ENCODE assay signal across 41 mouse cellular contexts in genomic region chr10:24040120-24040869, GRCm38 (mm10). TPM values are rescaled to one million over a fixed set of nuclear protein-coding genes. Genes with fewer than 3 reads are reported as not detected.
DNase-seq lines count a peak whose midpoint lies in the region; ATAC-seq lines count a peak whose summit lies in the region.
"Had no signal": no experiment of that assay in that cellular context is flagged by ENCODE, and none has a peak within 500 bp of the region (broad histone marks: within the 10 kb centered on the region; RNA-seq: fewer than 3 reads in every experiment).

No protein-coding gene starts in this region.

- no peak for DNase-seq in liver, embryonic 11.5 days (ENCODE audit: low spot score)
- DNase-seq in liver, result no peak
- DNase-seq in neural tube, embryonic 10.5 days (ENCODE audit: extremely low spot score, low spot score), result no peak
- DNase-seq: adrenal gland, postnatal 14 days; cerebellum, adult 2 months; cerebellum, postnatal 14 days; gastrocnemius, postnatal 25 days; heart, adult 18-20 months; heart, postnatal 36 days; kidney, adult 8-10 months; layer of hippocampus, postnatal 36 days; right cerebral cortex, adult 18-20 months; thymus, adult 18-20 months; thymus, postnatal 36 days had no signal

- no peaks in the 10 kb centered on the region for H3K27me3 ChIP-seq in liver, embryonic 11.5 days (replicated peaks; ENCODE audit: control insufficient read depth, insufficient read depth, low read length)
- H3K27me3 ChIP-seq in liver, embryonic 15.5 days, result no peaks in the 10 kb centered on the region
- H3K27me3 ChIP-seq in forebrain, embryonic 13.5 days, result no peaks in the 10 kb centered on the region
- H3K27me3 ChIP-seq: embryonic facial prominence, embryonic 15.5 days; forebrain, embryonic 15.5 days; hindbrain, embryonic 12.5 days; midbrain, embryonic 12.5 days; neural tube, embryonic 15.5 days had no signal

- peak; percentile 83 for ATAC-seq in liver, embryonic 11.5 days (replicated peaks; ENCODE audit: low FRiP score)
- ATAC-seq in erythroblast, adult 5-6 weeks (replicated peaks; ENCODE audit: low FRiP score, poor library complexity, severe bottlenecking), result peak; percentile 87
- ATAC-seq in liver, embryonic 15.5 days (ENCODE audit: insufficient read depth), result peak; percentile 71
- peak; percentile 98 for ATAC-seq in megakaryocyte-erythroid progenitor cell, adult 5-6 weeks (replicated peaks; ENCODE audit: low FRiP score, low TSS enrichment, poor library complexity, severe bottlenecking)
- ATAC-seq in granulocyte monocyte progenitor cell, adult 5-6 weeks (replicated peaks; ENCODE audit: poor library complexity, severe bottlenecking), result no peak
- ATAC-seq in forebrain, embryonic 13.5 days, result no peak
- ATAC-seq: forebrain, embryonic 15.5 days; intestine, embryonic 16.5 days; lung, postnatal 0 days; Patski had no signal

- H3K9ac ChIP-seq in liver, embryonic 11.5 days (ENCODE audit: low read depth, low read length), result no peak overlapping the region
- H3K9ac ChIP-seq in liver, embryonic 15.5 days, result no peak overlapping the region
- H3K9ac ChIP-seq in forebrain, embryonic 13.5 days, result no peak overlapping the region
- H3K9ac ChIP-seq: embryonic facial prominence, embryonic 15.5 days; forebrain, embryonic 15.5 days; hindbrain, embryonic 12.5 days; midbrain, embryonic 12.5 days; neural tube, embryonic 15.5 days had no signal

- no peak overlapping the region for H3K4me3 ChIP-seq in liver, embryonic 11.5 days (ENCODE audit: low read depth, low read length)
- no peak overlapping the region for H3K4me3 ChIP-seq in liver, embryonic 15.5 days (replicated peaks)
- H3K4me3 ChIP-seq in forebrain, embryonic 13.5 days, result no peak overlapping the region
- H3K4me3 ChIP-seq: embryonic facial prominence, embryonic 10.5 days; embryonic facial prominence, embryonic 15.5 days; forebrain, embryonic 15.5 days; hindbrain, embryonic 12.5 days; midbrain, embryonic 12.5 days; neural tube, embryonic 15.5 days had no signal

- no peaks in the 10 kb centered on the region for H3K9me3 ChIP-seq in liver, embryonic 11.5 days (ENCODE audit: control insufficient read depth, low read length)
- no peaks in the 10 kb centered on the region for H3K9me3 ChIP-seq in liver, embryonic 15.5 days (replicated peaks)
- no peaks in the 10 kb centered on the region for H3K9me3 ChIP-seq in forebrain, embryonic 13.5 days (replicated peaks)
- H3K9me3 ChIP-seq: embryonic facial prominence, embryonic 10.5 days; embryonic facial prominence, embryonic 15.5 days; forebrain, embryonic 15.5 days; G1E; hindbrain, embryonic 12.5 days; midbrain, embryonic 12.5 days; neural tube, embryonic 15.5 days had no signal

- no peak overlapping the region for H3K4me2 ChIP-seq in liver, embryonic 11.5 days
- peak overlapping the region; percentile 13; the same call in 1 of the 2 replicates for H3K4me2 ChIP-seq in liver, embryonic 15.5 days
- no peak overlapping the region for H3K4me2 ChIP-seq in forebrain, embryonic 13.5 days
- H3K4me2 ChIP-seq: embryonic facial prominence, embryonic 15.5 days; forebrain, embryonic 15.5 days; heart, embryonic 11.5 days; hindbrain, embryonic 12.5 days; midbrain, embryonic 12.5 days; neural tube, embryonic 15.5 days had no signal

- peaks cover 3% of the 10 kb centered on the region; the same call in 1 of the 2 replicates for H3K4me1 ChIP-seq in liver, embryonic 11.5 days (replicated peaks; ENCODE audit: control insufficient read depth, insufficient read depth, low read length)
- peaks cover 13% of the 10 kb centered on the region for H3K4me1 ChIP-seq in liver, embryonic 15.5 days (replicated peaks)
- no peaks in the 10 kb centered on the region for H3K4me1 ChIP-seq in forebrain, embryonic 13.5 days
- H3K4me1 ChIP-seq: embryonic facial prominence, embryonic 10.5 days; embryonic facial prominence, embryonic 15.5 days; forebrain, embryonic 15.5 days; hindbrain, embryonic 12.5 days; midbrain, embryonic 12.5 days; neural tube, embryonic 15.5 days had no signal

- no peak overlapping the region for H3K27ac ChIP-seq in liver, embryonic 11.5 days (ENCODE audit: low read depth, low read length)
- H3K27ac ChIP-seq in liver, embryonic 15.5 days (replicated peaks), result no peak overlapping the region
- H3K27ac ChIP-seq in forebrain, embryonic 13.5 days, result no peak overlapping the region
- H3K27ac ChIP-seq: embryonic facial prominence, embryonic 10.5 days; embryonic facial prominence, embryonic 15.5 days; forebrain, embryonic 15.5 days; hindbrain, embryonic 12.5 days; kidney, postnatal 0 days; macrophage; midbrain, embryonic 12.5 days; neural tube, embryonic 15.5 days; stomach, postnatal 0 days had no signal

- no peaks in the 10 kb centered on the region for H3K36me3 ChIP-seq in liver, embryonic 11.5 days (ENCODE audit: control insufficient read depth, insufficient read depth, low read length)
- no peaks in the 10 kb centered on the region for H3K36me3 ChIP-seq in liver, embryonic 15.5 days (replicated peaks)
- H3K36me3 ChIP-seq in forebrain, embryonic 13.5 days (ENCODE audit: poor library complexity, severe bottlenecking), result no peaks in the 10 kb centered on the region
- H3K36me3 ChIP-seq: embryonic facial prominence, embryonic 10.5 days; embryonic facial prominence, embryonic 15.5 days; forebrain, embryonic 15.5 days; G1E; hindbrain, embryonic 12.5 days; midbrain, embryonic 12.5 days; neural tube, embryonic 15.5 days had no signal

- 46% methylated on average over 2 of the region's 2 CpGs for WGBS in liver, embryonic 11.5 days
- 29% methylated on average over 2 of the region's 2 CpGs for WGBS in liver, embryonic 15.5 days (ENCODE audit: insufficient replicate concordance)
- 52% methylated on average over 2 of the region's 2 CpGs for WGBS in forebrain, embryonic 13.5 days

RNA-seq across cellular contexts. Expression of gene Taar7e, which starts 2.9 kb away (rescaled TPM):
- not detected in 2 replicates for polyA plus RNA-seq in liver, embryonic 11.5 days (2014; fragmentation: Nextera tagmentation; extraction: Ambion mirVana)
- not detected in 2 replicates for total RNA-seq in erythroblast, adult 5-6 weeks (2015; ENCODE audit: low replicate concordance)
- not detected in 2 replicates for total RNA-seq in erythroblast, adult 5-6 weeks (2017; ENCODE audit: low replicate concordance)
- not detected in 2 replicates for polyA plus RNA-seq in liver, embryonic 15.5 days (2015; fragmentation: Nextera tagmentation; extraction: Ambion mirVana)
- total RNA-seq in megakaryocyte-erythroid progenitor cell, adult 5-6 weeks (2014; fragmentation: Nextera tagmentation), result not detected in 2 replicates
- total RNA-seq in megakaryocyte-erythroid progenitor cell, adult 5-6 weeks (2017), result not detected in 2 replicates
- total RNA-seq in granulocyte monocyte progenitor cell, adult 5-6 weeks (2014; fragmentation: Nextera tagmentation), result not detected in 2 replicates
- total RNA-seq in granulocyte monocyte progenitor cell, adult 5-6 weeks (2017), result not detected in 2 replicates
- not detected in 2 replicates for polyA plus RNA-seq in forebrain, embryonic 13.5 days (2015; fragmentation: Nextera tagmentation; extraction: Ambion mirVana)
- total RNA-seq: adrenal gland, postnatal 14 days; gastrocnemius, adult 18-20 months; gastrocnemius, postnatal 25 days; heart, adult 18-20 months; heart, postnatal 36 days; layer of hippocampus, postnatal 36 days; left cerebral cortex, postnatal 10 days; liver, adult 2 months had no signal
- polyA plus RNA-seq: cerebellum, adult 2 months; embryonic facial prominence, embryonic 10.5 days; embryonic facial prominence, embryonic 15.5 days; forebrain, embryonic 15.5 days; frontal cortex, adult 2 months; G1E; heart, embryonic 11.5 days; heart, embryonic 16.5 days; hindbrain, embryonic 12.5 days; intestine, embryonic 16.5 days; kidney, postnatal 0 days; large intestine, adult 2 months; limb, embryonic 11.5 days; liver, adult 2 months; lung, postnatal 0 days; macrophage; midbrain, embryonic 12.5 days; neural tube, embryonic 15.5 days; Patski; spleen, adult 2 months; stomach, postnatal 0 days had no signal

RNA-seq across cellular contexts. Expression of gene Taar7f, which starts 9.0 kb away (rescaled TPM):
- polyA plus RNA-seq in liver, embryonic 11.5 days (2014; fragmentation: Nextera tagmentation; extraction: Ambion mirVana), result not detected in 2 replicates
- total RNA-seq in erythroblast, adult 5-6 weeks (2015; ENCODE audit: low replicate concordance), result not detected in 2 replicates
- total RNA-seq in erythroblast, adult 5-6 weeks (2017; ENCODE audit: low replicate concordance), result not detected in 2 replicates
- not detected in 2 replicates for polyA plus RNA-seq in liver, embryonic 15.5 days (2015; fragmentation: Nextera tagmentation; extraction: Ambion mirVana)
- total RNA-seq in megakaryocyte-erythroid progenitor cell, adult 5-6 weeks (2014; fragmentation: Nextera tagmentation), result not detected in 2 replicates
- total RNA-seq in megakaryocyte-erythroid progenitor cell, adult 5-6 weeks (2017), result not detected in 2 replicates
- not detected in 2 replicates for total RNA-seq in granulocyte monocyte progenitor cell, adult 5-6 weeks (2014; fragmentation: Nextera tagmentation)
- total RNA-seq in granulocyte monocyte progenitor cell, adult 5-6 weeks (2017), result not detected in 2 replicates
- polyA plus RNA-seq in forebrain, embryonic 13.5 days (2015; fragmentation: Nextera tagmentation; extraction: Ambion mirVana), result not detected in 2 replicates
- total RNA-seq: adrenal gland, postnatal 14 days; G1E; gastrocnemius, adult 18-20 months; gastrocnemius, postnatal 25 days; heart, adult 18-20 months; heart, postnatal 36 days; layer of hippocampus, postnatal 36 days; left cerebral cortex, postnatal 10 days; liver, adult 2 months had no signal
- polyA plus RNA-seq: cerebellum, adult 2 months; embryonic facial prominence, embryonic 10.5 days; embryonic facial prominence, embryonic 15.5 days; forebrain, embryonic 15.5 days; frontal cortex, adult 2 months; G1E; heart, embryonic 11.5 days; heart, embryonic 16.5 days; hindbrain, embryonic 12.5 days; intestine, embryonic 16.5 days; kidney, postnatal 0 days; large intestine, adult 2 months; limb, embryonic 11.5 days; liver, adult 2 months; lung, postnatal 0 days; macrophage; midbrain, embryonic 12.5 days; neural tube, embryonic 15.5 days; Patski; spleen, adult 2 months; stomach, postnatal 0 days had no signal

RNA-seq across cellular contexts. Expression of gene Taar7d, which starts 13.3 kb away (rescaled TPM):
- polyA plus RNA-seq in liver, embryonic 11.5 days (2014; fragmentation: Nextera tagmentation; extraction: Ambion mirVana), result not detected in 2 replicates
- not detected in 2 replicates for total RNA-seq in erythroblast, adult 5-6 weeks (2015; ENCODE audit: low replicate concordance)
- not detected in 2 replicates for total RNA-seq in erythroblast, adult 5-6 weeks (2017; ENCODE audit: low replicate concordance)
- not detected in 2 replicates for polyA plus RNA-seq in liver, embryonic 15.5 days (2015; fragmentation: Nextera tagmentation; extraction: Ambion mirVana)
- not detected in 2 replicates for total RNA-seq in megakaryocyte-erythroid progenitor cell, adult 5-6 weeks (2014; fragmentation: Nextera tagmentation)
- total RNA-seq in megakaryocyte-erythroid progenitor cell, adult 5-6 weeks (2017), result not detected in 2 replicates
- total RNA-seq in granulocyte monocyte progenitor cell, adult 5-6 weeks (2014; fragmentation: Nextera tagmentation), result not detected in 2 replicates
- not detected in 2 replicates for total RNA-seq in granulocyte monocyte progenitor cell, adult 5-6 weeks (2017)
- polyA plus RNA-seq in forebrain, embryonic 13.5 days (2015; fragmentation: Nextera tagmentation; extraction: Ambion mirVana), result not detected in 2 replicates
- total RNA-seq: adrenal gland, postnatal 14 days; gastrocnemius, adult 18-20 months; gastrocnemius, postnatal 25 days; heart, adult 18-20 months; heart, postnatal 36 days; layer of hippocampus, postnatal 36 days; left cerebral cortex, postnatal 10 days; liver, adult 2 months had no signal
- polyA plus RNA-seq: cerebellum, adult 2 months; embryonic facial prominence, embryonic 10.5 days; forebrain, embryonic 15.5 days; frontal cortex, adult 2 months; G1E; heart, embryonic 11.5 days; heart, embryonic 16.5 days; hindbrain, embryonic 12.5 days; intestine, embryonic 16.5 days; kidney, postnatal 0 days; large intestine, adult 2 months; limb, embryonic 11.5 days; liver, adult 2 months; lung, postnatal 0 days; macrophage; midbrain, embryonic 12.5 days; neural tube, embryonic 15.5 days; Patski; spleen, adult 2 months; stomach, postnatal 0 days had no signal

RNA-seq across cellular contexts. Expression of gene Taar8a, which starts 36.0 kb away (rescaled TPM):
- polyA plus RNA-seq in liver, embryonic 11.5 days (2014; fragmentation: Nextera tagmentation; extraction: Ambion mirVana), result not detected in 2 replicates
- total RNA-seq in erythroblast, adult 5-6 weeks (2015; ENCODE audit: low replicate concordance), result not detected in 2 replicates
- not detected in 2 replicates for total RNA-seq in erythroblast, adult 5-6 weeks (2017; ENCODE audit: low replicate concordance)
- not detected in 2 replicates for polyA plus RNA-seq in liver, embryonic 15.5 days (2015; fragmentation: Nextera tagmentation; extraction: Ambion mirVana)
- total RNA-seq in megakaryocyte-erythroid progenitor cell, adult 5-6 weeks (2014; fragmentation: Nextera tagmentation), result not detected in 2 replicates
- not detected in 2 replicates for total RNA-seq in megakaryocyte-erythroid progenitor cell, adult 5-6 weeks (2017)
- total RNA-seq in granulocyte monocyte progenitor cell, adult 5-6 weeks (2014; fragmentation: Nextera tagmentation), result not detected in 2 replicates
- total RNA-seq in granulocyte monocyte progenitor cell, adult 5-6 weeks (2017), result not detected in 2 replicates
- polyA plus RNA-seq in forebrain, embryonic 13.5 days (2015; fragmentation: Nextera tagmentation; extraction: Ambion mirVana), result not detected in 2 replicates
- total RNA-seq: adrenal gland, postnatal 14 days; G1E; gastrocnemius, adult 18-20 months; gastrocnemius, postnatal 25 days; heart, adult 18-20 months; heart, postnatal 36 days; layer of hippocampus, postnatal 36 days; left cerebral cortex, postnatal 10 days; liver, adult 2 months had no signal
- polyA plus RNA-seq: cerebellum, adult 2 months; embryonic facial prominence, embryonic 10.5 days; embryonic facial prominence, embryonic 15.5 days; forebrain, embryonic 15.5 days; frontal cortex, adult 2 months; G1E; heart, embryonic 11.5 days; heart, embryonic 16.5 days; hindbrain, embryonic 12.5 days; intestine, embryonic 16.5 days; kidney, postnatal 0 days; large intestine, adult 2 months; limb, embryonic 11.5 days; liver, adult 2 months; lung, postnatal 0 days; macrophage; midbrain, embryonic 12.5 days; neural tube, embryonic 15.5 days; Patski; spleen, adult 2 months; stomach, postnatal 0 days had no signal

RNA-seq across cellular contexts. Expression of gene Taar7b, which starts 40.6 kb away (rescaled TPM):
- not detected in 2 replicates for polyA plus RNA-seq in liver, embryonic 11.5 days (2014; fragmentation: Nextera tagmentation; extraction: Ambion mirVana)
- not detected in 2 replicates for total RNA-seq in erythroblast, adult 5-6 weeks (2015; ENCODE audit: low replicate concordance)
- total RNA-seq in erythroblast, adult 5-6 weeks (2017; ENCODE audit: low replicate concordance), result not detected in 2 replicates
- polyA plus RNA-seq in liver, embryonic 15.5 days (2015; fragmentation: Nextera tagmentation; extraction: Ambion mirVana), result not detected in 2 replicates
- not detected in 2 replicates for total RNA-seq in megakaryocyte-erythroid progenitor cell, adult 5-6 weeks (2014; fragmentation: Nextera tagmentation)
- total RNA-seq in megakaryocyte-erythroid progenitor cell, adult 5-6 weeks (2017), result not detected in 2 replicates
- not detected in 2 replicates for total RNA-seq in granulocyte monocyte progenitor cell, adult 5-6 weeks (2014; fragmentation: Nextera tagmentation)
- not detected in 2 replicates for total RNA-seq in granulocyte monocyte progenitor cell, adult 5-6 weeks (2017)
- not detected in 2 replicates for polyA plus RNA-seq in forebrain, embryonic 13.5 days (2015; fragmentation: Nextera tagmentation; extraction: Ambion mirVana)
- total RNA-seq: adrenal gland, postnatal 14 days; G1E; gastrocnemius, adult 18-20 months; gastrocnemius, postnatal 25 days; heart, adult 18-20 months; heart, postnatal 36 days; layer of hippocampus, postnatal 36 days; left cerebral cortex, postnatal 10 days; liver, adult 2 months had no signal
- polyA plus RNA-seq: cerebellum, adult 2 months; embryonic facial prominence, embryonic 10.5 days; forebrain, embryonic 15.5 days; frontal cortex, adult 2 months; G1E; heart, embryonic 11.5 days; heart, embryonic 16.5 days; hindbrain, embryonic 12.5 days; intestine, embryonic 16.5 days; kidney, postnatal 0 days; large intestine, adult 2 months; limb, embryonic 11.5 days; liver, adult 2 months; lung, postnatal 0 days; macrophage; midbrain, embryonic 12.5 days; neural tube, embryonic 15.5 days; Patski; spleen, adult 2 months; stomach, postnatal 0 days had no signal

Comparison
In these comparisons a context has a peak if more than half of its experiments do, and no peak if none do; other contexts are left out.
1. ATAC-seq: peak in liver, embryonic 11.5 days (single experiment), erythroblast, adult 5-6 weeks (single experiment), liver, embryonic 15.5 days (single experiment) and megakaryocyte-erythroid progenitor cell, adult 5-6 weeks (single experiment); none in granulocyte monocyte progenitor cell, adult 5-6 weeks (single experiment) and forebrain, embryonic 13.5 days (single experiment).